Mouse (Mus musculus) testis, adult 2 months (tissue): ENCODE data around the gene Trpm5.

Source experiments
- CTCF ChIP-seq: fragments of 200-500 bp; IDR thresholded peaks from 2 replicates; pipeline ENCODE4 v1.5.1; 2012; ENCODE audit warnings: low read depth, mild to moderate bottlenecking, inconsistent platforms, low read length, moderate library complexity; ENCODE audit not compliant: control insufficient read depth, insufficient read depth, insufficient replicate concordance
- POLR2A ChIP-seq: fragments of 200-500 bp; IDR thresholded peaks from 2 replicates; pipeline ENCODE4 v1.6.1; 2012; ENCODE audit warnings: low read depth, mild to moderate bottlenecking, inconsistent platforms, low read length, moderate library complexity; ENCODE audit not compliant: control insufficient read depth

DNA sequence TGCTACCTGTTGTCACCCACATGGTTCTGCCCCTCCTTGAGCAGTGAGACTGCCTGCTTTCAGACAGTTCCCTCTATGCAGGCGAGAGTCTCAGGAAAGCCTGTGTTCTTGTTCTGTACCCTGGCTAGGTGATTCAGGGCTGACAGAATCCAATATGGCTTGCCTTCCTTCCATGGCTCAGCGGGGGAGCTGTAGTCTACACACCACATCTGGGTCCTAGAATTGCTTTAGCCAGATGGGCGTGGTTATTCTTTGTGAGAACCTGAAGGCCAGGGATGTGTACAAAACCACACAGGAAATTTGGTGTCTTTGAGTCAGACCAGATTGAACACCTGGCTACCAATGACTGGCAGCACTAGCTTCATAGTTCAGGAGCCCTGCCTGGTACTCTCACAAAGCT is 25.4 kb upstream of the Trpm5 start:
- TF ChIP-seq POLR2A = no peak
- no peak for TF ChIP-seq CTCF
